Mouse (Mus musculus): ENCODE results near the gene Olfr5. TPM values are rescaled to one million over a fixed set of nuclear protein-coding genes. Genes with fewer than 3 reads are reported as not detected.
"Not testable (repeated sequence)": the region's sequence is repeated elsewhere in the genome, so short reads cannot be mapped to it uniquely, and the experiment has no call there.

Olfr5 gene
- polyA plus RNA-seq (2012; rRNA removed) = not detected in 2 replicates

- no peak for TF ChIP-seq POLR2A (IDR thresholded peaks at IDR 0.05; ENCODE audit: borderline replicate concordance, extremely low read depth, insufficient read depth, insufficient read length, poor library complexity, severe bottlenecking)
- TF ChIP-seq CTCF (IDR thresholded peaks at IDR 0.05; ENCODE audit: borderline replicate concordance, extremely low read depth, insufficient read depth, insufficient read length) = no peak
- DNase-seq (ENCODE audit: low read depth) = no peak
Measured at GRCm38 (mm10) chr7:6486841-6487240, at the start of gene Olfr5. TSS of gene Olfr5 (minus strand) at chr7:6486941.

- TF ChIP-seq POLR2A (IDR thresholded peaks at IDR 0.05; ENCODE audit: borderline replicate concordance, extremely low read depth, insufficient read depth, insufficient read length, poor library complexity, severe bottlenecking) = no peak
- TF ChIP-seq CTCF (IDR thresholded peaks at IDR 0.05; ENCODE audit: borderline replicate concordance, extremely low read depth, insufficient read depth, insufficient read length) = peak; percentile 52; the same call in 1 of the 2 replicates
- DNase-seq (ENCODE audit: low read depth) = peak; percentile 0
Measured at GRCm38 (mm10) chr7:6526141-6526540, 39.4 kb upstream of the Olfr5 start.

DNA sequence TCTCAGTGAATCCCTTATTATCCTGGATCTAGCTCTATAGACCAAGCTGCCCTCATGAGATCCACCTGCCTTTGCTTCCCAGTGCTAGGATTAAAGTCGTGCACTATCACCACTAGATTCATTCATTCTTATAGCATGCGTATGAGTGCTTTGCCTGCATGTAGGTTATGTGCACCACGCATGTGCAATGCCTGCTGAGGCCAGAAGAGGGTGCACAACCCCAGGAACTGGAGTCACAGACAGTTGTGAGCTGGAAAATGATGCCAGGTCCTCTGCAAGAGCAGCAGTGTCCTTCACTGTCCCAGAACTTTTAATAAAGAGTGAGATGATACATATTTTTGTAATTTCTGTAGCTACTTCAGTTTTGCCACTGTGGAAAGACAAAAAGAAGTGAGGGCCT, 38.3 kb upstream of the Olfr5 start:
- TF ChIP-seq POLR2A (IDR thresholded peaks at IDR 0.05; ENCODE audit: borderline replicate concordance, extremely low read depth, insufficient read depth, insufficient read length, poor library complexity, severe bottlenecking) (no peak), CTCF (IDR thresholded peaks at IDR 0.05; ENCODE audit: borderline replicate concordance, extremely low read depth, insufficient read depth, insufficient read length) (no peak)
- DNase-seq (ENCODE audit: low read depth) = no peak

DNA sequence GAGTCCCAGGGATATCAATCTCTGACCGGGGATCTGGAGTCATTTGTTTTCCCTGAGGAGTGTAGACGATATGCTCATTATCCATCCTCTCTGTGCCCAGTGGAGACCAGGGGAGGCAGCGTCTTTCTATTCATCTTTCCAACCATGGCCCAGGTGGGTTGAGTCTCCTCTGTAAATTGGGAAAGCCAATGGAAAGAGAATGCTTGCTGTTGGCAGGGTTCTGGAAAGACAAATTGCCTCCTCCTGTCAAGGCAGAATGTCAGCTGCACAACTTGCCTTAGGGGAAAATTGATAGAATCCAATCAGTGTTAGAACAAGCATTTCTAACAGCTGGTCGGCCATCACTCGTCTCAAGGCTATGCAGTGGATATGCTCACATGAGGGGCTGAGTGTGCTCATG, 36.1 kb upstream of the Olfr5 start, which contains the start of gene Olfr1349:
Gene Olfr1349 (minus strand): TSS at position 101 of the 400 bp plus-strand sequence.
- DNase-seq (ENCODE audit: low read depth) = no peak
- TF ChIP-seq POLR2A (IDR thresholded peaks at IDR 0.05; ENCODE audit: borderline replicate concordance, extremely low read depth, insufficient read depth, insufficient read length, poor library complexity, severe bottlenecking) = no peak
- no peak for TF ChIP-seq CTCF (IDR thresholded peaks at IDR 0.05; ENCODE audit: borderline replicate concordance, extremely low read depth, insufficient read depth, insufficient read length)

GRCm38 (mm10) chr7:6521666-6522065, 34.9 kb upstream of the Olfr5 start:
- no peak for TF ChIP-seq CTCF (IDR thresholded peaks at IDR 0.05; ENCODE audit: borderline replicate concordance, extremely low read depth, insufficient read depth, insufficient read length)
- TF ChIP-seq POLR2A (IDR thresholded peaks at IDR 0.05; ENCODE audit: borderline replicate concordance, extremely low read depth, insufficient read depth, insufficient read length, poor library complexity, severe bottlenecking) = no peak

DNA sequence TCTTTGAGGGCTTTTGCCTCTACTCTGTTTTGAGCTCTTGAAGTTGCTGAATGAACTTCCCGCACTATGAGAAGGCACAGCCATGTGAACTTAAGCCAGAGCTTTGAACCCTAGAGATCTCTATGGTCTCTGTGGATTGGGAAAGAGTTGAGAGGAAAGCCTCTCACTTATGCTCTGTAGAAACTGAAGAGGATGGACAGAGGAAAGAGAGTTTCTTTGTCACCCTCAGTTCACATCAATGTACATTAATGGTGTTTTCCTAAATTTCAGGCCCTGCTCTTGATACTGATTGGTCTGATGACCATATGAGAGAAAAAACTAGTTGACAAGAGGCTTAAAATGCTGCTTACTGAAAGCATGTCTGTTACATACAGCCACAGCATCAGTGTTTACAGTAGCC, 21.9 kb upstream of the Olfr5 start, which contains the start of gene Olfr1348:
Gene Olfr1348 (minus strand): TSS at position 101 of the 400 bp plus-strand sequence.
- no peak for TF ChIP-seq CTCF (IDR thresholded peaks at IDR 0.05; ENCODE audit: borderline replicate concordance, extremely low read depth, insufficient read depth, insufficient read length)
- no peak for TF ChIP-seq POLR2A (IDR thresholded peaks at IDR 0.05; ENCODE audit: borderline replicate concordance, extremely low read depth, insufficient read depth, insufficient read length, poor library complexity, severe bottlenecking)
- no peak for DNase-seq (ENCODE audit: low read depth)

More at GRCm38 (mm10) chr7:6521666-6522065, 34.9 kb upstream of the Olfr5 start:
- DNase-seq (ENCODE audit: low read depth) = no peak

DNA sequence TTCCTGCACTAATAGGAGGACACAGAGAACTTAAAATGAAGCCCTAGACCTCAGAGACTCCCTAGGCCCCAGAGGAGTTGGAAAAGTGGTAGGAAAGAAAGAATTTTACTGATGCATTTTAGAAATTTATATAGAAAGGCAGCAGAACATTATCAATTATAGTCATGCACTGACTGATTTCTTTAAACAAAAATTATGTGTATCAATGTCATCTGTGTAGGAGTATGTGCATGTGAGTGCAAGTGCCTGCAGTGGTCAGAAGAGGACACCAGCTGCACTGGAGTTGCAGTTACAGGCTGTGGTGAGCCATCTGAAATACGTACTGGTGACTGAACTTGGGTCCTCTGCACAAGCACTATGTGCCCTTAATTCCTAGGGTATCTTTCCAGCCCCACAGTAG, 12.9 kb upstream of the Olfr5 start, which contains the start of gene Olfr1347:
Gene Olfr1347 (minus strand): TSS at position 101 of the 400 bp plus-strand sequence.
- TF ChIP-seq POLR2A (IDR thresholded peaks at IDR 0.05; ENCODE audit: borderline replicate concordance, extremely low read depth, insufficient read depth, insufficient read length, poor library complexity, severe bottlenecking) (no peak), CTCF (IDR thresholded peaks at IDR 0.05; ENCODE audit: borderline replicate concordance, extremely low read depth, insufficient read depth, insufficient read length) (no peak)
- no peak for DNase-seq (ENCODE audit: low read depth)

DNA sequence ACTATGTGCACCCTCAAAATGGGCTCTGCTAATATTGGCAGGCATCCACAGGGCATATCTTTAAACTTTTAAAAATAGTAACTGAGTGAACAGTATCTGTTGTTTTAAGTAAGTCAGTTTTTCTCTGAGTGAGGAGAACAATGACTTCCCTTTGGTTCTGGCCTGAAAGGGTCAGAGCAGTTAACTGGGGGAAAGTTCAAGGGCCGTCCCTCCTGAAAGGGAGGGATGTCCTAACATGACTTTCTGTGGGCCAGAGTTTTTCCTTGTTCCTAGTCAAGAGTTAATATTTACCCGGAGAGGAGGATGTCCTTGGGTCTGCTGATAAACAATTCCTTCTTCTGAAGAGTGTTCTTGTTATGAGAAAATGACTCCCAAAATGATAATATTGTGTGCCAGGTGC, 9.1 kb downstream of the Olfr5 start:
- not testable (repeated sequence) for DNase-seq (ENCODE audit: low read depth)

GRCm38 (mm10) chr7:6466951-6467350, 19.8 kb downstream of the Olfr5 start, which contains the start of gene Olfr1346:
TSS of gene Olfr1346 (plus strand) at chr7:6467101.
- TF ChIP-seq CTCF (IDR thresholded peaks at IDR 0.05; ENCODE audit: borderline replicate concordance, extremely low read depth, insufficient read depth, insufficient read length) = no peak
- TF ChIP-seq POLR2A (IDR thresholded peaks at IDR 0.05; ENCODE audit: borderline replicate concordance, extremely low read depth, insufficient read depth, insufficient read length, poor library complexity, severe bottlenecking) = no peak
- DNase-seq (ENCODE audit: low read depth) = no peak

GRCm38 (mm10) chr7:6456399-6456798, 30.3 kb downstream of the Olfr5 start:
- TF ChIP-seq CTCF (IDR thresholded peaks at IDR 0.05; ENCODE audit: borderline replicate concordance, extremely low read depth, insufficient read depth, insufficient read length) (no peak), POLR2A (IDR thresholded peaks at IDR 0.05; ENCODE audit: borderline replicate concordance, extremely low read depth, insufficient read depth, insufficient read length, poor library complexity, severe bottlenecking) (no peak)
- no peak for DNase-seq (ENCODE audit: low read depth)

GRCm38 (mm10) chr7:6455868-6456267, 30.9 kb downstream of the Olfr5 start, which contains the start of gene Olfr1336:
TSS of gene Olfr1336 (plus strand) at chr7:6456168.
- TF ChIP-seq POLR2A (IDR thresholded peaks at IDR 0.05; ENCODE audit: borderline replicate concordance, extremely low read depth, insufficient read depth, insufficient read length, poor library complexity, severe bottlenecking) (no peak), CTCF (IDR thresholded peaks at IDR 0.05; ENCODE audit: borderline replicate concordance, extremely low read depth, insufficient read depth, insufficient read length) (no peak)
- DNase-seq (ENCODE audit: low read depth) = no peak

- no peak for DNase-seq (ENCODE audit: low read depth)
- TF ChIP-seq POLR2A (IDR thresholded peaks at IDR 0.05; ENCODE audit: borderline replicate concordance, extremely low read depth, insufficient read depth, insufficient read length, poor library complexity, severe bottlenecking) (no peak), CTCF (IDR thresholded peaks at IDR 0.05; ENCODE audit: borderline replicate concordance, extremely low read depth, insufficient read depth, insufficient read length) (no peak)
Measured at GRCm38 (mm10) chr7:6447771-6448170, 39.0 kb downstream of the Olfr5 start.

Data from brain, embryonic 14.5 days (tissue).